Mouse (Mus musculus) adrenal gland, adult 18-20 months (tissue): ENCODE measurements at regions not wholly inside any gene's neighbourhood (a gene's known extent, or its start where the extent isn't known, plus 50 kb on each side); places are given as distances from the start of the nearest gene placed in this dataset.
"Not testable (repeated sequence)": the region's sequence is repeated elsewhere in the genome, so short reads cannot be mapped to it uniquely, and the experiment has no call there.

Experiments used
- DNase-seq, 2 experiments: peaks; one replicate each; pipeline ENCODE4 v3.0.0; 2021 to 2022; ENCODE audit warnings: low spot score in 2 of 2

DNA sequence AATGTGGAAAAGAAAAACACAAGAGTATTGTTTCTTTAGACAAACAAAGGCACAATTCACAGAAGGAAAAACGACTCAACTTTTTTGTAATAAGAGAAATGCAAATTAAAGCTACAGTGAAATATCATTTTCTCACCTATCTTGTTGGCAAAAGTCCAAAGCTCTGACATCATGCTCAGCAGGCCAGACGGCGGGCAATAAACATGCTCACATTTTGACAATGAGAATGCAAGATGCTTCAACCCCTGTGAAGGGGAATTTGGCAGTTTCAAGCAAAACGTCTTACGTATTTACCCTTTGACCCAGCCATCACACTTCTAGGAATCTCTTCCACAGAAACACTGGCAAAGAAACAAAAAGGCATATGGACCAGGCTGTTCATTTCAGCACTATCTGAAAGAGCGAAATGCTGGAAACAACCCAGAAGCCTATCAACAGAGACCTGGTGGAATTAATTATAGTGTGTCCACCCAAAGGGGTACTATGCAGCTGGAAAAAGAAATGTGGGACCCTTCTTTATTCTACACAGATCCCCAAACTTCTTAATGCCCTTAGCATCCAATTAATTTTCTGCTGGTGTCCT, 203.4 kb upstream of the 2610301B20Rik start:
- DNase-seq, result no peak

DNA sequence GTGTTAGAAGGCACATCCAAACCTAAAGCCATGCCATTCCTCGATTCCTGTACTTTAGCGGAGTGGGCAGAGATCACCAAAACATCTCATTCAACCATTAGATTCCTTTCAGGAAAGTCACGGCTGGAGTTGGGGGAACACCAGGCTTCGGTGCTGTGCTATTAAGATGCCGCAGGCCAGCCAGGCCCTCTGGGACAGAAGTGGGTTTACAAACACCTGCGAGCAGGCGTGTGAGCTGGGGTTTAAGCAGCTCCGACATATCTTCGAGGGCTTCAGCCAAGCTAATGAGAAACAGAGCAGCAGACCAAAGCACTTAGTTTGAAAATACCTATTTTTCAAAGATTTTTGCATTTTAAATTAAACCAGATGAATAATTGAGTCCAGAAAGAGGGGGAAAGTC, 183.2 kb upstream of the 2610301B20Rik start:
- DNase-seq, result no peak

DNA sequence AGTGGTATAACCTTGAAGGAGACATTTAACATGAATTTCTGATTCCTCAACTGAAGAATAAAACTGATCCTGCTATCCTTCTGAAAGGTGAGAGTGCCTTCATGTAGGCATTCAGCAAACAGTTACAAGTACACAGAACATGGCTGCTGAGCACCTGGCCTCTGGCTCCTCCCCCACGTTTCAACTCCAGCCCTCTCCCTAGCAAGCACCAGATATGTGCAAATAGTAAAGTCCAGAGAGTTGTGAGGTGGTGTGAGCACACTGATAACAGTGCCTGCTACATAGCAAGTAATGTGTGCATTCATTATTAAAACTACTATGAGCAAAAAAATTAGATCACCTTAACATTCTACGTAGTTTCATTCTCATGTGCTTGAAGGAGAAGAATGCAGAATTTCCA, 181.4 kb upstream of the 2610301B20Rik start:
- DNase-seq, result no peak

DNA sequence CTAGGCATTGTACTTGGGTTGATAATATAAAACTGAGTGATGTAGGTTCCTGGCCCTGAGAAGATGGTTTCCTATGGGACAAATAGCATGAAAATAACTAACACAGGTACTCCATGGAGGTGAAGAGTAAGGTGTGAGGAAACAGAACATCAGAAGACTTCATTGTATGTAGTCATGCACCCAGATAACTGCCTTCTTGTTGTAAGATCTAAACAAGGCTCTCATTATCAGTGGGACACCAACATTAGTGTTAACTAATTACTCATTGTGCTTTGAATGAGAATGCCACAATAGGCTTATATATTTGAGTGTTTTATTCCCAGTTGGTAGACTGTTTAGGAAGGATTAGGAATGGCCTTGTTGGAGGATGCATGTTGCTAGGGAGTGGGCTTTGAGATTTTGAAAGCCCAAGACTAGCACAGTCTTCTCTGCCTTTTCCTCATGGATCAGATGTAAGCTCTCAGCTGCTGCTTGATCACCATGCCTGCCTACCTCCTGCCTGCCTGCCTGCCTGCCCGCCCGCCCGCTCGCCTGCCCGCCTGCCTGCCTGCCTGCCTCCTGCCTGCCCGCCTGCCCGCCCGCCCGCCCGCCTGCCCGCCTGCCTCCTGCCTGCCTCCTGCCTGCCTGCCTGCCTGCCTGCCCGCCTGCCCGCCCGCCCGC, 180.7 kb upstream of the 2610301B20Rik start:
- DNase-seq, result no peak

DNA sequence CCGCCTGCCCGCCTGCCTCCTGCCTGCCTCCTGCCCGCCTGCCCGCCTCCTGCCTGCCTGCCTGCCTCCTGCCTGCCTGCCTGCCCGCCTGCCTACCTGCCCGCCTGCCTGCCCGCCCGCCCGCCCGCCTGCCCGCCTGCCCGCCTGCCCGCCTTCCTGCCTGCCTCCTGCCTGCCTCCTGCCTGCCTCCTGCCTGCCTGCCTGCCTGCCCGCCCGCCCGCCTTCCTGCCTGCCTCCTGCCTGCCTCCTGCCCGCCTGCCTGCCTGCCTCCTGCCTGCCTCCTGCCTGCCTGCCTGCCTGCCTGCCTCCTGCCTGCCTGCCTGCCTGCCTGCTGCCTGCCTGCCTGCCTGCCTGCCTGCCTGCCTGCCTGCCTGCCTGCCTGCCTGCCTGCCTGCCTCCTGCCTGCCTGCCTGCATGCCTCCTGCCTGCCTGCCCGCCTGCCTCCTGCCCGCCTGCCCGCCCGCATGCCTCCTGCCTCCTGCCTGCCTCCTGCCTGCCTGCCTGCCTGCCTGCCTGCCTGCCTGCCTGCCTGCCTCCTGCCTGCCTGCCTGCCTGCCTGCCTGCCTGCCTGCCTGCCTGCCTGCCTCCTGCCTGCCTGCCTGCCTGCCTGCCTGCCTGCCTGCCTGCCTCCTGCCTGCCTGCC, 180.1 kb upstream of the 2610301B20Rik start:
- not testable (repeated sequence) for DNase-seq

DNA sequence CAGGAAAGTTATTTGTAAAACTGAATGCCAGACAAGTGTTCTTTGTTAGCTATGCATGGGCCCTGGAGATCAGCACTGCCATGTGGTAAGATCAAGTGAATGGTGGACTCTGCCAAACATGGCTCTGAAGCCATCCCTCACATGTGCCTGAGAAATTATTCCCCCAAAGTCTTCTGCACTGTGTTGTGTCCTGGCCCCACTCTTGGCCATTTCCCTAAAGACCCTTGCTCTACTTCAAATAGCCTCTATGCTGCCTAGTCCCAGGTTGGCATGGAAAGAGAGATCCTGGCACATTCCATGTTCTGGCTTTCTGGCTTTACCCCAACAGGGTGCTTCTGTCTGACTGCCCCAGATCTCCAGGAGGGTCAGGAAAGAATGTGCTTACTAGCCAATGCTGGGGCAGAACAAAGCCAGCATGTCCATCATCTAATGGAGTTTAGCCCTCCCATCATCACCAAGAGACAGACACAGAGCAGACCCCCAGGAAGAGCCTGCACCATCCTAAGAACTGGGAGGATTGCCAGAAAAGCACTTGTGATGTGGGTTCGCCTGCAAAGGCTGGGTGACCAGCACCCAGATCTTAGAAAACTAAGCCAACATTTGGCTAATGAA, 177.0 kb upstream of the 2610301B20Rik start:
- no peak for DNase-seq

DNA sequence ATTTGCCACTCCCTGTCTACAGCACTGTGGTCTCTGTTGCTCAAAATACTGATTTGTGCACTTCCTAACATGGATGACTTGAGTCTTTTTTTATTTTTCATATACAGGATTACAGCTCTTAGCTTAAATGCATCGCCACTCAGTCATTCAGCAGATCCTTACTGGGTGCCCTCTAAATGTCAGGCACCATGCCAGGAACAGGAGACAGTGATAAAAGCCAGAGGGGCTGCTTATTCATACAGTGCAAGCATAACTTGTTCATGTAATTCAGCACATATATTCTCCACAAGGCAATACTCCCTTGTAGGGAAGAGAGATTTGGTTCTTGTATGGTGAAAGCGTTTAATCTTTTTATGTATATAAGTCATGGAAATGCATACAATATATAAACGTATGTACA, 175.7 kb upstream of the 2610301B20Rik start:
- DNase-seq, result no peak

DNA sequence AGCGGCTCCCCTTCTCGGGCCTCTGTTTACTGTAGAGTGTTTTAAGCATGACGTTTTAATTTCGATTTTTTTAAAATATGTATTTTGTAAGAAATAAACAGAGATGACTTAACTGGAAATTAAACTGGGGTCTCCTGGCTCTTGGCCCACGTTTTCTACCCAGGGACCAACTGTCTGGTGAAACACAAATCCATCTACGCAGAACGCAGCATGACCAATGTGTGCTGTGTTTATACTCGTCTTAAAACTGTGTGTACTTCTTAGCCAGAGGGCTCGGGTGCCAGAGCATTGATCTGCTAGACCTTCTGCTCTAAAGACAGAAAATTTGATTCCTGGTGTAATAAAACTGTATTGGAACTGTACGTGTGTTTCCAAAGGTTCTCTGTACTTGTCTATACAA, 172.8 kb upstream of the 2610301B20Rik start:
- DNase-seq, result no peak

DNA sequence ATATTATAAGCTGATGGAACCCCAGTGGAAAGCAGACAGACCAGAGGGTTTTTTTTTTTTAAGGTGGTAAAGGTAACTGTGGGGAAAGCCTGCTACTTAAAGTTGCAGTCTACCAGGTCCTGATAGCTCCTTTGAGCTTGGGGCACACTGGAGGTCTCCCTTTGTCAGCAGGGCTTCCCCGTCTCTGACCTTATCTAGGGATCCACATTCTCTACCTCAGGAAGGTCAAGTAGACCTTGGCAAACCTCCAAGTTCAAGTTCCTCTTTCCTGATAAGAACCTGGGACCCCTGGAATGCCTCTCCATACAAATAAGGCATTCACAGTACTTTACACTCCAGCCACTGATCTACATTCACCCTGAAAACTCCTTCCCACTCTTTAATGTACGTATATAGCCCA, 171.1 kb upstream of the 2610301B20Rik start:
- no peak for DNase-seq

DNA sequence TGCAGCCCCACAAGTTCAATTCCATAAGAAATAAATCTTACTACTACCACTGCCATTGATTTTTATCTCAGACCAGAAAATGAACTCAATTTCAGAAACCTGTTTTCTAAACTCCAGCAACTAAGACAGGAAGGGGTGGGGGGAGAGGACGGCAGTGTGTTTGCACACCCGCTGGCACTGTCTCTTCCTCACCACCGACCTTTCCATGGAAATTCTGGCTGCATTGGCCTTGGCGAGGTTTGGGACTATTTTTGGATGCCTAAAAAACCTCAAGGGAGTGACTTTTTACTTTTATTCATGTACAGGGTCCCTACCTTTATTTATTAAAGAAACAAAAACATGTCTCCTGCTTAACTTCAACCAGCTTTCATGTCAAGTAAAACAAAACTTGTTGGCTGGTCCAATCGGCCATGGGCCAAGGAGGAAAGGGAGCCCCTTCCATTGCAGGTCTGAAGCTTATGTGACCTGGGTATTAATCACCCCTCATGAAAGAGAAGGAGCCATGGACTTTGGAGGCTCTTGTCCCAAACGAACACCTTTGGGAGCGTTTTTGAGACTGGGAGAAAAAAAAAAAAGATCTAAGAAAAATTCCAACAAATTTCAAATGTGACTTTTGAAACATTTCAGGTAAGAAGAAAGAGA, 167.2 kb upstream of the 2610301B20Rik start:
- peak in 1 of 2 experiments; percentile 15 for DNase-seq

DNA sequence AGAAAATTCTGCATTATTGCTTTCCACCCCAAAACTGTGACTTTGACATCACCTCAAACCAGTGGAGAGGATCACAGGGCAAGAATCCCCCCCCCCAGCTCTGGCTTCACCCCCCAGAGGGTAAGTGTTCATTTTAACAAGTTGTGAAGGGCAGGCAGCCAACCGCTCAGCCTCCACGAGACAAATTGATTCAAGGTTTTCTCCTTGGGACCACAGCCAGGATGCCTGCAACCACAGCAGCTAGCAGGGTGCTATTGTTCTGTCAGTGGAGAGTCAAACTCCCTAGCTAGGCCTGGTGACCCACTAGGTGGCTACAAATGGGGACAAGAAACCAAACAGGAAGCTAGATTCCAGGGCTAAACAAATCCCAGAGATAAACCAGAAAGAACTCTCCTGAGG, 166.6 kb upstream of the 2610301B20Rik start:
- peak; percentile 24 to 52 for DNase-seq

DNA sequence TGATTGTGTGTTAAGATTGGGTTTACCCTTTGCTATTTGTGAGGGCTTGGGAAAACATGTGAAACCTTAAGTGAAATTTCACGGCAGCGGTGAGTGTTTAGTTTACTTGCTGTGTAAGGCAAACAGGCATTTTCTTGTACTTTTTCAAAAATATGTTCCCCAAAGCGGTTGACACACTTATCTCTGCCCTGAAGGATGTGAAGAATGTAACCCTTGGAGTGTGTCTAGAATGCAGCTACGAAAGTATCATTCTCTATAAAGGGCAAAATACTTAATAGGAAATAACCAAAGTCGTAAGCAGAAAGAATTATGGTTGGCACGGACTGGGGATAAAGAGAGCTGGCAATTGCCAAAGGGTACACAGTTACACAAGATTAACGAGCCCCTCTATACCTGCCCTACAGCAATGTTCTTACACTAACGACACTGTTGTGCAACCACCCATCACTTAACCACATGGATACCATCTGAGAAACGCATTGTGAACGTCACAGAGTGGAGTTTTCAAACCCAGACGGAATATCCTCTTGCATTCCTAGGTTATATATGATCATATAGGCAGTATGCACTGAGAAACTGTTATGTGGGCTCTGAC, 162.3 kb upstream of the 2610301B20Rik start:
- DNase-seq, result no peak

DNA sequence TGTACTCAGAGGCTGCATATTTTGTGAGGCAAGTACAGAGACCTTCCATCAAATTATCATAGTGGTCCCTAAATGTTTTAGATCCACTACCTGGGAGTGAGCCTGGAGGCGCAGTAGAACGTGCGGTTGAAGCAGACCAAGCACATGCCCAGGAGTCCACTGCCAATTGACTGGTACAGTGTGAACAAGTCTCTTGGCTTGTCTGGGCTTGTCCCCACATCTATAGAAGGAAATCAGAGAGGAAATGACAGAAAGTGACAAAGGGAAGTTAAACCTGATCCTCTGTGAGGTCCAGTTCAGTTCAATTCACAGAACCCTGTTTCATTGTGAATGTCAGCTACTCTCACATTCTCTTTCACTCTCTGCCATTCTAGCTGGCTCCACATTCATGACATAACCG, 151.0 kb upstream of the 2610301B20Rik start:
- DNase-seq, result no peak

DNA sequence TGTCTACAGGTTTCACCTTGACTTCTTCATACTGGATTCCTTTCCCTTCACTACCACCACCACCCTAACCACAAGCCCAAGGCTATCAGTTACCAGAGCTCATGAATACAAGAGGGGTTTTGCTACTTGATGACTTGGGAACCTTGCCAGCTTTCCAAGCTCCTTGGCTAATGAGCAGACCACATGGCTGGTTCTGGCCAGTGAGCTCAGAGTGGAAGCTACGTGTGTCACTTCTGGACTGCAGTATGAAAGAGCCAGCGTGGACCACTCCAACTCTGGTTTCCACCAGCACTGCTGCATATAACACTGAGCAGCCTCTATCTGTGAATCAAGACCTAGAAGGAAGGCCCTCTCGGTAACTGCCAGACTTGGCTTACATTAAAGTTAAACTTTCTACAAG, 146.4 kb upstream of the 2610301B20Rik start:
- DNase-seq, result no peak

DNA sequence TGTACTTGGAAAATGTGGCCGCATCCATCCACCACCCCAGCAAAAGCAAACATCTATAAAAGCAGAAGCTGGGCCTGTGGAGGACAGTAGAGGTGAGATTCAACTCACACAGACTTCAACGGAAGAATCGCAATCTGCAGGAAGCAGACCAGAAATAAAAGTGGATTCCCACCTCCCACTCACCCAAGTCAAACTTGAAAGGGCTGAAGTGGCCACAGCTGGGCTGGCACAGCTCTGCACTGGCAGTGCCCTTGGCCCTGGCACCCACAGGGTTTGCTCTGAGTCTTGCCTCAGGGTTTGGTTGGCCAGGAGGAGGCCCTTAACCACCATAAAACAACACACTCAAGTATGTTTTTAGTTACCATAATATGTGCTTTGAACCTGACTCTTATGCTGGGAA, 129.1 kb upstream of the 2610301B20Rik start:
- DNase-seq, result no peak

DNA sequence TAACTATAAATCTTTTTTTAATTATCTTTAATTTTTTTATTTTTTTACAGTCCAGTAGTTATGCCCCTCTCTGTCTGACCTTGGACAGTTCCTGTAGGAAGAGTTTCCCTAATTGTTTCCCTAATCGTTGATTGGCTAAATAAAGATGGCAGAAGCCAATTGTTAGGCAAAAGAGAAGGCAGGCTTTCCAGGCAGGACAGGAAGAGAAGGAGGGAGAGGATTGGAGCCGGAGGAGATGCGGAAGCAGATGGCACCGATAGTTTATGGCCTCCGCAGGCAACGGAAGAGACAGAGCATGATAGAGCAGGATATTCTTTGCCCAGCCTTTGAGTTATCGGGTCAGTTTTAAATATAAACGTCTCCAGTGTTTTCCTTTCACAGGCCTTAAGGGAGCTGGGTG, 125.5 kb upstream of the 2610301B20Rik start:
- DNase-seq, result no peak

DNA sequence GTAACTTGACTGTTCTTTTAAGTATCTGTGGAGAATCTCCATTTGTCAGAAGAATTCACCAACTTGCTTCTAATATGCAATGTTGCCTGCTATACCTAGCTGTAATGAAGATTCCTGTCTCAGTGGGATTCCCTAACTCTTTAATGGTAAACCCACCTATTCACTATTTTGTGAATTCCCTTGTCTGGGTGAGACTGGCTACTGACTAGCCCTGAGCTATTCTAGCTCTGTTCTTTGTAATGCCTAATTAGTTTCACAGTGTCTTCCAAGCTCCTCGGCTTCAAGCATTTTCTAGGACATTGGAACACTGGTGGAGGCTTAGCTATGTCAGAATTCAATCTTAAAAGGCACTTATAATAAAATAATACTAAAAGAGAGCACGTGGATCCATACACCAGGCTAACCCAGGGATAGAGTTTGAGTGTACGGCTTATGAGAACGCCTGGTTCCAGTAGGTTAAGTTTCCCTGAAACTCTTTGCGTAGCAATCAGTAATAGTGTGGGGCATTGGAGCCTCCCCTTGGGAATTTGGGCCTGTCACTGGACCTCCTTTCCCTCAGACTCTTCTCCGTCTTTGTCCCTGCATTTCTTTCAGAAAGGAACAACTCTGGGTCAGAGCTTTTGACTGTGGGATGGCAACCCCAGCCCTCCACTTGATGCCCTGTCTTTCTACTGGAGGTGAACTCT, 123.8 kb upstream of the 2610301B20Rik start:
- not testable (repeated sequence) for DNase-seq

DNA sequence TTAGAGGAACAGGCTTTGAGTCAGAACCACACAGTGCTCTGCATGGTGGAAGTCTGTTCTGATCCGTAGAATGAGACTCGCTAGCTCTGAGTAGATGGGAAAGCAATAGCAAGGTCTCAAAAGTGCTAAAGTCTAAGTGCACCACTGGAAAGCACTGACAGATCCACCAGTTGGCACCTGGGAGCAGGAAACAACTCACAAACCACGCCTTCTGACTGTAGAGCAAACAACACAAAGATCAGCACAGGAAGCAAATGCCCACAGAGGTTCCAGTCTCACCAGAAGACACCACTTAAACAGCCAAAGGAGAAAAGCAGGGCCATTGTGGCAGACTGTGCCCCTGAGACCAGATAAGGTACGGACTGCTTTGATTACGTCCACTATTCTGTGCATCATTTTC, 121.1 kb upstream of the 2610301B20Rik start:
- DNase-seq, result no peak

DNA sequence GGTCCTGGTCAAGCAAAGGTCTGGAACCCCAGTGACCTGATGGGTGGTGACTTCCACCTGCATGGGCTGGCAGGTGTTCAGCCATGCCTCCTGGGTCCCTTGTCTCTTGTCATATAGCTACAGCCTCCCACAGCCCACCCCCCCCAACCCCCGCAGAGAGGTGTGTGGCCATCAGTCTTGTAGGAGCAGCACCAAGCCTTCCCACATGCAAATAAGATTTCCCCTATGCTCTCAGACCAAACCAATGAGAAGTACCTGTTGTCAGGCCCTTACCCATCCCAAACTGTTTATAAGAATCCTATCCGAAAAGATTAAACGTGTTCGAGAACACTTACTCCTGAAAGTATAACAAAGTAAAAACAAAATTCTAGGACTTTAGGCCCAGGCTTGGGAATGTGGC, 114.8 kb upstream of the 2610301B20Rik start:
- DNase-seq, result no peak

DNA sequence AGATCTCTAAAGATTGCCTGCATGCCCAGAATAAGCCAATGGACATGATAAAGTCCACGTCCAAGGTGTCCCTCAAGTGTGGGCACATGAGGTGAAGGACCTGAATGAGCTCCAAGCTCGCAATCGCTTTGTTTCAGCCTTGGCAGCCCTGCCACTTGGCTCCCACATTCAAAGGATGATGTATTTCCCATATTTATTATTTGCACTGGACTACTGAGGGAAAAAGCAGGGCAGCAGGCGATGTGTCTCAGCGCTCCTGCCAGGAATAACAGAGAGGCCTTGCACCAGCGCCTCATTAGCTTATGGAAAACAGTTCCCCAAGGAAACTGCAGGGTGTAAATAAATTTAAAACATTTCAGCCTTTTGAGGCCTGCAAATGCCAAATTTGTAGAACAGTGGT, 106.6 kb upstream of the 2610301B20Rik start:
- no peak for DNase-seq
